ENCODE assay signal across 8 mouse cellular contexts in genomic region chr5:136565311-136565811, GRCm38 (mm10). TPM values are rescaled to one million over a fixed set of nuclear protein-coding genes. Genes with fewer than 3 reads are reported as not detected.
DNase-seq lines count a peak whose midpoint lies in the region; ATAC-seq lines count a peak whose summit lies in the region.

No protein-coding gene starts in this region.

- H3K4me2 ChIP-seq in forebrain, embryonic 11.5 days (ENCODE audit: low read depth, low read length, severe bottlenecking), result peak overlapping the region; percentile 92

- no peak overlapping the region for H3K27ac ChIP-seq in forebrain, embryonic 11.5 days (ENCODE audit: low read depth, low read length)

- peaks cover 8% of the 10 kb centered on the region for H3K27me3 ChIP-seq in forebrain, embryonic 11.5 days (ENCODE audit: control insufficient read depth, insufficient read depth, low read length)
- peaks cover 1% of the 10 kb centered on the region for H3K27me3 ChIP-seq in megakaryocyte, embryonic 14.5 days (replicated peaks)

- no peaks in the 10 kb centered on the region for H3K36me3 ChIP-seq in forebrain, embryonic 11.5 days (ENCODE audit: control insufficient read depth, insufficient read depth, low read length)
- peaks cover 3% of the 10 kb centered on the region for H3K36me3 ChIP-seq in megakaryocyte, embryonic 14.5 days (replicated peaks; ENCODE audit: low read length)

- DNase-seq in ES-CJ7 (ENCODE audit: low read depth, low spot score) (peak; percentile 20), MN1 (ENCODE audit: low spot score) (no peak)
- peak; percentile 34 for DNase-seq in brain, adult 2 months (ENCODE audit: low read depth, low spot score)
- peak; percentile 76 for DNase-seq in forebrain, embryonic 11.5 days (ENCODE audit: low spot score)
- peak; percentile 61 to 64 for DNase-seq in heart, postnatal 10 days
- peak; percentile 16 to 53 for DNase-seq in left cerebral cortex, postnatal 10 days (ENCODE audit: extremely low spot score in 1 of 2, low spot score in 2 of 2)
- peak; percentile 27 for DNase-seq in right cerebral cortex, postnatal 25 days

- no peak for ATAC-seq in forebrain, embryonic 11.5 days (replicated peaks; ENCODE audit: low FRiP score)

- peaks cover 8% of the 10 kb centered on the region; the same call in 1 of the 2 replicates for H3K4me1 ChIP-seq in forebrain, embryonic 11.5 days (replicated peaks; ENCODE audit: control insufficient read depth, insufficient read depth, low read length)
- peaks cover 51% of the 10 kb centered on the region for H3K4me1 ChIP-seq in megakaryocyte, embryonic 14.5 days

- H3K4me3 ChIP-seq in forebrain, embryonic 11.5 days (ENCODE audit: low read depth, low read length), result peak overlapping the region; percentile 98
- peak overlapping the region; percentile 98 for H3K4me3 ChIP-seq in megakaryocyte, embryonic 14.5 days (replicated peaks)

- under 1% methylated on average over 32 of the region's 32 CpGs for WGBS in forebrain, embryonic 11.5 days

- peak overlapping the region; percentile 98 for H3K9ac ChIP-seq in forebrain, embryonic 11.5 days (ENCODE audit: low read length)

- H3K9me3 ChIP-seq in forebrain, embryonic 11.5 days (ENCODE audit: control insufficient read depth, low read length), result no peaks in the 10 kb centered on the region
- no peaks in the 10 kb centered on the region for H3K9me3 ChIP-seq in megakaryocyte, embryonic 14.5 days

- intact Hi-C loops in heart, postnatal 10 days (cut with DNase I), result loop anchor here (2.0 to 5.0 kb wide), 3 partner anchors 138 to 285 kb away; no protein-coding TSS in a partner anchor
- intact Hi-C loops in left cerebral cortex, postnatal 10 days (cut with DNase I), result loop anchor here (5.0 to 10.0 kb wide), 3 partner anchors 102 to 278 kb away; no protein-coding TSS in a partner anchor

RNA-seq across cellular contexts. Expression of gene Cux1, which starts 1.9 kb away (rescaled TPM):
- polyA plus RNA-seq in forebrain, embryonic 11.5 days (2014; fragmentation: Nextera tagmentation; extraction: Ambion mirVana), result 156 and 163 TPM in 2 replicates
- 100 to 1,000 TPM; 113 to 119 TPM for total RNA-seq in heart, postnatal 10 days (2021)
- total RNA-seq in left cerebral cortex, postnatal 10 days (2021), result 100 to 1,000 TPM; 127 to 133 TPM
- polyA plus RNA-seq in megakaryocyte, embryonic 14.5 days (2012; ENCODE audit: insufficient read depth, low replicate concordance), result 29.7 and 39.7 TPM in 2 replicates
